Mouse (Mus musculus): ENCODE data around the gene Slc31a2.
"Not testable (repeated sequence)": the region's sequence is repeated elsewhere in the genome, so short reads cannot be mapped to it uniquely, and the experiment has no call there.

Slc31a2 gene

DNA sequence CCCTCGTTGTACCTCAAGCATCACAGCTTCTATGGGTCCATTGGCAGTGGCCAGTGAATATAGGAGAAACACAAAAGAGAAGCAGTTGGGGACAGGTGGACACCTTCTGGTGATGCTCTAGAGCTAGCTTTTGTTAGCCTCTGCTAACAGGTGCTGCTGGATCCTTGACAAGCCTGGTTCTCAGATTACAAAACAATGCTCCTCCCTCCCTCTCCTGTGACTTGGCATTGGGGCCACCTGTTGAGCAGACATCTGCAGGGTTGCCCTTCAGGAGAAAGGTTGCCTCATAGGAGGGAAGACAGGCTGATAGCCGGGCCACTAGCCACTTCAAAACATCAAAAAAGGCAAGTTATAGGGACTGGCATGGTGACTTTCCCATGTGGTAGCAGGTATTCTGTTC is at the start of gene Slc31a2:
TSS of gene Slc31a2 (plus strand) at position 287 of the 400 bp plus-strand sequence.
- DNase-seq = no peak

DNA sequence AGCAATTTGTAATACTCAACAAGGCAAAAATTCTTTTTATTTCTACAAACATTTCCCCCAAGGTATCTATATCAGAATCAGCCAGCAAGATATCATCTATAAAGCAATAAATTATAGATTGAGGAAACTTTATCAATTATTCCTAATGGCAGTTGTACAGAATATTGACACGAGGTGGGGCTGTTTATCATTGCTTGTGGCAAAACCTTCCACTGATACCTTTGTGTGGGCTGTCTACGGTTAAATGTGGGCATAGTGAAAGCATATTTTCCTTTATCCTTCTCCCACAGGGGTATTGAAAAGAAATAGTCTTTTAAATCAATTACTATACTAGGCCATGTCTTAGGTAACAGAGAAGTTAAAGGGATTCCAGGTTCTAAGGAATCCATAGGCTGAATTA is 48.9 kb upstream of the Slc31a2 start:
- DNase-seq = no peak

GRCm38 (mm10) chr4:62228391-62228790 is 34.0 kb upstream of the Slc31a2 start:
- DNase-seq = peak; percentile 54

- DNase-seq = no peak
Observed at GRCm38 (mm10) chr4:62229448-62229847, 32.9 kb upstream of the Slc31a2 start.

DNA sequence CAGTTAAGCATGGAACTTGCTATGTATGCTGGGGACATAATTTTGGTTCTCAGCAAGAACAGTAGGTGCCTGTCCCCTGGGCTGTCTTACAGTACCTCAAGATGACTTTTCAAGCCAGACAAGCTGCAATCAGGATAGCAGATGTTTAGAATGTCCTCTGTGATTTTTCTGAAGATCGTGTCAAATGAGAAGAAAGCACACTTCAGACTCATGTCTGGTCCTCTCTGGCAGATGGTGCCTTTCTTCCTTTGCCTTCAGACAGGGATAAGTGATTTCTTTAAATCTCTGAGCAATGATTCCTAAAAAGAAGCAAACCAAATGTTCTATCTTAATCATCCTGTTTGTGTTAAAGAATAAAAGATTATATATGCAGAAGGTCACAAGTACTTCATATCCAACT is 32.2 kb upstream of the Slc31a2 start:
- no peak for DNase-seq

DNA sequence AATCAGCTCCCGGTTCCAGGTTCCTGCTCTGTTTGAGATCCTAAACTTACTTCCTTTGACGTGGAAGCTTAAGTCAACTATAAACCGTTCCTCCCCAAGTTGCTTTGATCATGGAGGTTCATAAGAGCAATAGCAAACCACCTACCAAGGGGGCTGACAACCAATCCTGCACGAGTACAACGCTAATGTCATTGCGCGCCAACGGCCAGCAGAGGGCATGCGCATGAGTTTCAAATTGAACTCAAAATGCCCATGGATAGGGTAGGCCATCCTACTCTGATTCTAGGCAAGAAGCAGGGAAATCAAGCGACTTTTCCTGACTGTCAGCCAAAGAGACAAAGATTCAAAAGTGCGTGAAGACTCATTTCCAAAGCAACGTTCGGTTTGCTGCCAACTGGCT is 31.6 kb upstream of the Slc31a2 start, which contains the start of gene Zfp37:
TSS of gene Zfp37 (minus strand) at position 279 of the 400 bp plus-strand sequence.
- no peak for DNase-seq

DNA sequence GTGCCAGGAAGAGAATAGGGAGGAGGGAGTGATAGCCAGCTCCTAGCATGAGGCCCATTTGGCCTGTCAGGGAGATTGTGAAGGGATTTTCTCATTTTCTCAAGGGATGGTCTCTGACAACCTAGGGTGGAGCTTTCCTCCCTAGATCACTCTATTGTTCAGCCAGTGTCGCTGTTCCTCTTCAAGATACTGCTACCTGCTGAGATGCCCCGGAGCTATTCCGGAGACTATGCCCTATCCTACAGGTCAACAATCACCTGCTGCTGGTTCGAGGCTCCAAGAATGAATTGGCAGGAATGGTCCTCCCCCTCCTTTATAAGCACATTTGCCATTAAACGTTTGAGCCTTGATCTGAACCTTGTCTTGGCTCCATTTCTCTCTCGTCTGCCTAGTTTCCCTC is 21.8 kb upstream of the Slc31a2 start:
- no peak for DNase-seq

GRCm38 (mm10) chr4:62248328-62248727 is 14.0 kb upstream of the Slc31a2 start:
- no peak for DNase-seq

GRCm38 (mm10) chr4:62250896-62251544 is 11.3 kb upstream of the Slc31a2 start:
- DNase-seq = no peak

DNA sequence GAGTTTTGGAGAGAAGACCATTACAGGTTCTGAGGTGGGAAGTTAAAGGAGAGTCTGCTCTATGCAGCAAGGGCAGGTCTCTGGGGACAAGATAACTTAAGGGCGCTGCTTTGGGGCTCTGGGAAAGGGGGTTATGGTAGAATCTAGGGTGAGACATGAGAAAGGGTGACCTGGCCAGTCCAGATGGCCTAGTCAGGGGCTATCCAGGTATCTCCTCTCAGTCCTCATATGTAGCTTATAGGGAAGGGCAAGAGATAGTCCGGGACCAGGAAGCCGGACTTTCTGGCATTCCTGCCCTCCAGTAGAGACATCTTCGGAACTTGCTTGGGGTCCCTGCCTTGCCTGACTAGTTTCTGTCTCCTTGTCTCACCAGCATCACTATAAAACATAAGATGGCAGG is 10.6 kb upstream of the Slc31a2 start:
- no peak for DNase-seq

DNA sequence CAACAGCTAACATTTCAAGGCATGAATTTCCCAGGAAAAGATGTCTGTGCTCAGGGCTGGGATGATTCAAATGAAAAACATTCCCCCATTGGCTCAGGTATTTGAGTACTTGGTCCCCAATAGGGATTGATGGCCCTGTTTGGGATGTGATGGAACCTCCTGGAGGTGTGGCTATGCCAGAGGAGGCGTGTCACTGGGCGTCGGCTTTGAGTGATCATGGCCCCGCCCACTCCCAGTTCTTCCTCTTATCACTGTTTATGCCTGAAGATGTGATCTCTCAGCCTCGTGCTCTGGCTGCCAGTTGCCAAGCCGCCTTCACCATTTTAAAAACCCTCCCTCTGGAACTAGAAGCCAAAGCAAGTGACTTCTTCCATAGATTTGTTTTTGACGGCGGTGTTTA is 7.8 kb upstream of the Slc31a2 start:
- no peak for DNase-seq

DNA sequence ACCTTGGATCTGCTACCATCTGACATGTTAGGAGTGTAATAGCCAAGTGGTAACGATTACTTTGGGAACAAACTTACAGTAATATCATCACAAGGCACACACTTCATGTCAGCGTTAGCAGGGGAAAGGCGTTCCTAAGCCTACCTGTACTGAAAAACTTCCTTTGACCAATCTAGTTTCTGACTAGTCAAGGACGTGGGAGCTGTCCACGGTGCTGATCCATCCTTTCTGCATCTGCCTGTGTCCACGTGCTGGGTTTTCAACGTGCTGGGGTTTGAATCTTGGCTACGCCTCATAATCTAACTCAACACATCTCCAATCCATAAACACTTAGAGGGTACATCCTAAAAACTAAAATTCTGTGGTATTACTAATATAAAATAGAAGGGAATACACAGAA is 5.4 kb upstream of the Slc31a2 start:
- DNase-seq = no peak

GRCm38 (mm10) chr4:62263133-62263844 is 927 bp downstream of the Slc31a2 start:
- DNase-seq = peak; percentile 25

- DNase-seq = no peak
Observed at GRCm38 (mm10) chr4:62265154-62265836, 2.9 kb downstream of the Slc31a2 start.

GRCm38 (mm10) chr4:62266016-62266415 is 3.7 kb downstream of the Slc31a2 start:
- not testable (repeated sequence) for DNase-seq

- no peak for DNase-seq
Observed at GRCm38 (mm10) chr4:62267101-62267500, 4.7 kb downstream of the Slc31a2 start.

GRCm38 (mm10) chr4:62272696-62273095 is 10.3 kb downstream of the Slc31a2 start:
- no peak for DNase-seq

DNA sequence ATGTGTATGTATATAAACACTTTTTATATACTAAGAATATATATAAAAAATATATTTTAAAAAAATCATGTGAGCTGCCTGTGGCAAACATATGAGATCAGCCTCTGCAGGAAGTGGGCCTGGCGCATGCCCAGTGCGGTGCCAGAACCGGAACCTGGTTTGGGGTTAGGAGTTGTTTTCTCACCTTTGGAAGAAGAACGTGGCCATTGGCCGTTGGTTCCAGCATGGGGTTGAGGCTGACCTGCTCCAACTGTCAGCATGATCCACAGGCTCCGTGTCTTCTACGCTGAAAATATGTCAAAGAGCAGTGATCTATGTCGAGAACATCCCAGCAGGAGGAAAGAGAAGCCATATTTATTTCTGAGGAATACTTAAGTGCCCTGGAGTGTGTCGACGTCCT is 11.6 kb downstream of the Slc31a2 start:
- no peak for DNase-seq

DNA sequence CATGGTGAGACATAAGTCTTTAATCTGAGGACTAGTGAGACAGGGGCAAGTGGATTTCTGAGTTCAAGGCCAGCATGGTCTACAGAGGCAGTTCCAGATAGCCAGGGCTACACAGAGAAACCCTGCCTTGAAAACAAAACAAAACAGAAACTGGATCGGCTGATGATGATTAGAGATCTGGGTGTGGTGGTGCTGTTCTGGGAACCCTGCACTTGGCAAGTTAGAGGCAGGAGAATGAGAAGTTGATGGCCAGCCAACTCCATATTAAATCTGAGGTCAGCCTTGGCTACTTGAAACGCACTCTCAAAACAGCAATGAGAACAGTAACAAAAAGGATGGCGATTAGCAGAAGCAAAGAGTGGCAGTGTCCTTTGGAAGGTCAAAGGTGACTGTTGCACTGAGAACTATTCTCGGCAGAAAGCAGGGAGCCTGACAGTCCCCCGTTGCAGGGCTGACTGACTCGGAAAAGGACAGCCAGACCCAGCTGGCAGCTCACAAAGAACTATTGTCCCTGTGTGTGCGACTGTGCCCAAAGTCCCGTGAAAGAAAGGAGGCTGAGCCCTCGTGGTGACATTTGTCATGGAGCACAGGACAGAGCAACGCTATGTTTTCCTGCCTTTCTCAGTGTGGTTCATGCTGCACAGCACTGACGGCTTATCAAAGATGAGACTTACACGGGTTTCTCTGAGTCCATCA is 12.6 kb downstream of the Slc31a2 start:
- no peak for DNase-seq

GRCm38 (mm10) chr4:62276642-62277041 is 14.3 kb downstream of the Slc31a2 start:
- no peak for DNase-seq

DNA sequence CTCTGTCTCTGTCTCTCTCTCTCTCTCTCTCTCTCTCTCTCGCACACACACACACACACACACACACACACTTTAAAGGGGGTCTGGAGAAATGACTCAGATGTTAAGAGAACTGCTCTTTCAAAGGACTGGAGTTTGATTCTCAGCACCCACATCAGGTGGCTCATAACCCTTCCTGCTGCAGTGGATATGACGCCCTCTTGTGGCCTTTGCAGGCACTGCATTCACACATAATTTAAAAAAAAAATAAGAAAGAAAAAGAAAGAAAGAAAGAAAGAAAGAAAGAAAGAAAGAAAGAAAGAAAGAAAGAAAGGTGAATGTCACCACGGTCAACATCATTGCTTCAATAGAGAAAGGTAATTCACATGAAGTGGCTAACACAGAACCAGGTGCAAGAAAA is 14.9 kb downstream of the Slc31a2 start:
- no peak for DNase-seq

DNA sequence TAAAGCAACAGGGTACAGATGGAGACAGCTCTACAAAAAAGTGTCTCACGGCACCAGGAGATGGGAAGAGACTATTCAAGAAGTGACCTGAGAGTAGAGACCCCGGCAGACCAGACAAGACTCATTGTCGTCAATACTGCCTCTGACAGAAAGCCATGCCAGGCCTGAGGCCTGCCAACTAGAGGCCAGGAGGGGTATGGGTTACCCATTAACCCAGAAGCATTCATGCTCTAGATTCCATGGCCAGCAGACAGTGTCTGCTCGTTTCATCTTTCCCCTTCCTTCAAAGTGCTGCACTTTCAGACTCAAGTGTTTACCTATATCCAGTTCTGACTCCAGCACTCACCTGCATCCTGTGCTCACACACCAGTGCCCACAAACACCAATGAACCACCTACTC is 15.7 kb downstream of the Slc31a2 start:
- no peak for DNase-seq

DNA sequence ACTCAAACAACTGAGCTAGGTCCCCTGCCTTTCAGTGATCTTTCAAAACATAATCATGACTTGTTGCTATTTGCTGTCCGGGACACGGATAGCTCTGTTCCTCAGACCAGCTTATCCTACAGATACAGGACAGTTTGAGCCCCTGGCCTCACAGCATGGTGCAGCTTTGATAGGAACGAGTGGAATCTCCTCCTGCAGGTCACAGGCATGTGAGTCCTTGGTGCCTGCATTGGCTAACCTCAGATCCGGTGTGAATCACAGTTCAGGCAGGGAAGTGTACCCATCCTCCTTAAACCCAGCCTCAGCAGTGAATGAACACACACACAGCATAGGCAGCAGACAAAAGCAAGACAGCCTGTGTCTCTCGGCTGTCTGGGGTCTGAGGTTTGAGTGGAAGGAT is 19.0 kb downstream of the Slc31a2 start:
- no peak for DNase-seq

Data from right cerebral cortex, postnatal 4 days (tissue).